Mouse (Mus musculus) CD4-positive, CD25-positive, alpha-beta regulatory T cell, adult 2 months (primary cell): Measurements from ENCODE around the gene Cds1.

ENCODE experiments used
- DNase-seq: peaks from one replicate; pipeline ENCODE4 v3.0.0-alpha.2; 2012; ENCODE audit warnings: low read depth, low spot score

Gene Cds1

DNA sequence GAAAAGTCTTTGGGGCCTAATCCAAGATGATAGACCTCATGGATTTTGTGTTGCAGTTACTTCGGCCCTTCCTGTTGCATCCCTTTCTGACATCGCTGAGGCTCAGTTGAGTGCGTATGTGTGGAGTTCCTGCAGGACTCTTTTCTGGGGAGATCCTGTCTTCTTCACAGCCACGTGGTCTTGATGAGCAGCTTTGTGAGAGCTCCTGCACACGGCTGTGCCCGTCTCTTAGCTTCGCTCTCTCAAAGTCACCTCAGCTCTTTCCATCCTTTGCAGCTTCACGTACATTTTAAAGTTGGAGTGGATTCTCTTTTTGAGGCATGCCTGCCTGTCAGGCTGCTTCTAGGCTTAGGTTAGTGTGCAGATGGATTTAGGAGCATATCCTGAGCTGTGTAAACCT, 11.6 kb downstream of the Cds1 start:
- DNase-seq = no peak

GRCm38 (mm10) chr5:101779376-101779863, 14.5 kb downstream of the Cds1 start:
- DNase-seq = no peak

- no peak for DNase-seq
These were observed 16.0 kb downstream of the Cds1 start for GRCm38 (mm10) chr5:101780918-101781317.

DNA sequence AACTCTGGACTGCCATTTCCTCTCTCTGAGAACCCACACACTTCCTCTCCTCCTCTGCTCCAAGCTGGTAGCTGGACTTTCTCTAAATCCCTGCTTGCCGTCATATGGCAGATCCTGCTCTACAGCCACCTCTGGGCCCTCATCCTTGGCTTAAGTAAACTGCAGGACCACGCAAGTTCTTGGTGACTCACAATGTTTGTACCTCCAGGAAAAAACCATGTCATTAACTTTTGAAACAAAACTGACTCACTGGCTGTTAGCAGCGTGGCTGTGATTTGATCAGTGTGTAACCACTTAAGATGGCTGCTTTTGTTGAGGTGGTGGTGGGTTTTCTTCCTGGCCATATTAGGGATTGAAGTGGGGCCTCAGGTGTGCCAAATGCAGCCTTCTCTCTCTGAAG, 19.4 kb downstream of the Cds1 start:
- DNase-seq = no peak

- no peak for DNase-seq
These were observed 19.9 kb downstream of the Cds1 start for GRCm38 (mm10) chr5:101784787-101785186.

DNA sequence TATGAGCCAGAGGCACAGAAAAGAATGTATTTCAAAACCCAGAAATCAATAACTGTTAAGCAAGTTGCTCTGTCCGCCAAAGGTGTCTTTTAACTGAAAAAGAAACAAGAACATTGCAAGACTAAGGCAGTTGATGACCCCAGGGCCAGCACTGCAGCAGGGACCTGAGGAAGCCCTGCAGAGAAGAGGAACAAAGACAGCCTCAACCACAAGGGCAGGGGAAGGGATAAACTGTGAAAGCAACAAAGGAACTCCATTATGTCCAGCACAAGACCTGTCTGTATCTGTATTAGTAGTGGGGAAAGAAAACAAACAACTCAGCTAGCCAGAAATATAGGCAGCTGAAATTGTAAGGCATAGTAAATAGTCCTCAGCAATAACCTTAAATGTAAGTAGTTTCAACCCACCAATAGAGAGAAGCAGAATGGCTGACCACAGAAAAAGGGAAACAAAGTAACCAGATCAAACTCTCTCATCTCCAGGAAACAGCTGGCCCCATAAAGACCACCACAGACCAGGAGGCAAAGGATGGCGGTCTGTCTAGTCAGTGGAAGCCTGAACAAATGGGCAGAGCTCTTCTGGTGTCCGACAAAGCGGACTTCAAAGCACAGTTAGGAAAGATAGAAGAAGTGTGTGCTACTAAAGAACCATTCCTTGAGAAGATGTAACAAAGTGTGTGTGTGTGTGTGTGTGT, 21.1 kb downstream of the Cds1 start:
- no peak for DNase-seq

DNA sequence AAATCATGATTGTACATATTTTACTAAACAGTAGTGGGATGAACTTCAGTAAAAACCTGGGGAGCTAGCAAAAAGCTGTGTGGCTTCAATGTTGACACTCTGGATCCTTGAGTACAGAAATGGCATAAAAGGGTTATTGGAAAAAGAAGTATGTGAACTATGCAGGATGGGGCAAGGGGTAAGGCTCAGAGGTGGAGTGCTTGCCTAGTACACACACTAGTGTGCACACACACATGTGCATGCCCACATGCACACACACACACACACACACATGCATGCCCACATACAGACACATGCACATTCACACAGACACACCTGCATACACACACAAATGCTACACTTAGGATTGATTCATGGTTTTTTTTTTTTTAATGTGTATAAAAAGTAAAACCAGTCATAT, 24.8 kb downstream of the Cds1 start:
- DNase-seq = no peak

GRCm38 (mm10) chr5:101790560-101790959, 25.6 kb downstream of the Cds1 start:
- no peak for DNase-seq

GRCm38 (mm10) chr5:101792665-101793064, 27.7 kb downstream of the Cds1 start:
- no peak for DNase-seq

DNA sequence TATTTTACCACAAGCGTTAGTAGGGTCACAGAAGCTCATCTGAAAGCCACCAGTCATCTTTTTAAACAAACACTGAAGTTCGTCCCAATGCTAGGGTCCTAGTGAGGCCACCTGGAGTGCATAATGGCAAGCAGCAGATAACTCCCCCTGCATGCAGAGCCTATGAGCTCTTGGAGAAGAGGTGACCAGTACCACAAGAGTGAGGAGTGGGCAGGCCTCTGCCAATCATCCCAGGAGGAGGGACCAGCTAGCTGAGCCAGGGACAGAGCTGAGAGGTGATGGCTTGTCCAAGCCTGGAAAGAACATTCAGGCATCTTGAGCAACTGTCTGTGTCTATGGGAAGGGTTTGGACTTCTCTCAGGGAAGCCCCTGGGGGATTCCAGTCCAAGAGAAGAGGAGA, 37.0 kb downstream of the Cds1 start:
- DNase-seq = no peak

- DNase-seq = no peak
These were observed 37.6 kb downstream of the Cds1 start for GRCm38 (mm10) chr5:101802358-101803022.

DNA sequence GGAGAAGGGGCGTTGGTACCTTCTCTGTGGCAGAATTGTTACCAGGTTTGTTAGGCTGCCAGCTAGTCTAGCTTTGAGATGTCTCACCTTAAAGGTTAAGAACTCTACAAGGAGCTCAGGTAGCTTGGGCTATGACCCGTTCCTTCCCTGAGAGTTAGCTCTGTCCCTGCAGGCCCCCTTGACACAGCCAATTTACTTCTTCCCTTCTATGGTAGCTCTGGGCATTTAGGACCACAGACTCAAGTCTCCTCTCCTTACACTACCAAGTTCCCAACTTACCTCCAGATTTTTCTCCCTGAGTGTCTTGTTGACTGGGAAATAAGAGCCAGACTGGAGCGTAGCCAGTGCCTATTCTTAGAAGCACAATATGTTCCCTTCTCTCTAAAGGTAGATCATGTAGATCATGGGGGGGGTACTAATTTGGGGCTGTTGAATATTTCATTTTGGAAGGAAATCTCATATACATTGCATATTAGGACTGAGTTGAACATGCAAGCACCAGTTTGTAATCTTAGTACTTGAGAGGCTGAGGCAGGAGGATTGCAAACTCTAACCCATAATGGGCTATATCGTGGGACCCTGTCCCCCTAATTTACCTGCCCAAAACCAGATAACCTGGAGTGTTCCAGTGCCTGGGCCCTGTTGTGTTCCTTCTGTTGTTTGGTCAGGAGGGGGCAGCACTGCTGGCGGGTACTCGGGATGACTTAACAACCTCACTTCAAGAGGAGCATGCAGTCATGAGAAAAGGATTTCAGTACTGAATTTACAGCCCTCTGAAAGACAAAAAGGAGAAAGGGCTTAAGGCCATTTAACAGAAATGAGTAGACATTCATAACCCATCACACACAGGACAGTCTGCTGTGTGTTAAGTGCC, 46.6 kb downstream of the Cds1 start:
- no peak for DNase-seq

DNA sequence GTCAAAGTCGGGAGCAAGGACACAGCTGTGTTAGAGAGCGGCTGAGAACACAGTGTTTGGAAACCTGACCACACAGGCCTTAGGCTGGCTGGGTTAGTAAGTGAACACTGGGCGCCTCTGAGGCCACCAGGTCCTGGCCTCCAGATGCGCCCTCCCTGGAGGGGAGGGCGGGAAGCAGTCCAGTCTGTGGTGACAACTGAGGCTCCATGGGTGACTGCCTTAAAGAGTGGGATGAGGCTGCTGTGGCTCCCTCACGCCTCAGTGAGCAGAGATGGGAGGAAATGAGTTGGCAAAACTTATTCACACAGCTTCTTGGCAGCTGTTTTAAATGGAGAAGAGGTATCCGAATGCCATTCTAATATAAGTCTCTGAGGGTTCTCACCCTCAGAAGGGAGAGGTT, 51.9 kb downstream of the Cds1 start:
- no peak for DNase-seq

- DNase-seq = no peak
These were observed 54.3 kb downstream of the Cds1 start for GRCm38 (mm10) chr5:101819216-101819615.

DNA sequence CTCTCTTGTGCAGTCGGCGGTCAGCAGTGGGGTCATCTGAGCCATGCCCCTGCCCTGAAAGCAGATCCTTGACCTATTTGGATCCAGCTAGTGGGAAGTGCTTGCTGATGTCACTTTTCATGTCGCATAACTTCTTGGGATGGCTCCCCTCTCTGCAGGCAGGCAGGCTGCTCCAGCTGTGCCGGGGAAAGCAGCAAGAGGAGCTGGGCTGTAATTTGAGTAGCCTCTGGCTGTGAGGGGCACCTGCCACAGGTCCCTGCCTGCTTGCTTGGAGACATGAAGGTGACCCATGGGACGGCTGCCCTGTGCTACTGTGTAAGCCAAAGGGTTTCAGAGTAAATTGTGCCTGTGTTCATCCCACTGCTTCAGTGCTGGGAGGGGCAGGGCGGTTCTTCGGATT, 54.9 kb downstream of the Cds1 start:
- DNase-seq = no peak

DNA sequence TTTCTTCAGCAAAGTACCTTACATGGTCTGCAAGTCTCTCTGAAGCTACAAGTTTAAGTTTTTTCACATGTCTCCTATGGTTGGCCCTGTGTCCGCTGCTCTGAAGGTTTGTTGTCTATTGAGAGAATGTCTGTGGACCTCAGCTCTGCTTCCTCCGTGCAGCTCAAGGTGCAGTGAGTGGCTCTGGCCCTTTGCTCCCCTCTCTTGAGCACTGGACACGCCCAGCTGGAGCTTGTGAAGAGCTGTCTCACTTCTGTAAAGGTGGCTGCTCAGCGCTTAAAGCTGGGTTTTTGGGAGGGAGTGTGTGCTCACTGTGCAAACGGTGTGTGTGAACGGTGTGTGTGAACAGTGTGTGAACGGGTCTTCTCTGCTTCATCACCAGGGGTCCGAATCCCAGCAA, 56.1 kb downstream of the Cds1 start:
- no peak for DNase-seq

DNA sequence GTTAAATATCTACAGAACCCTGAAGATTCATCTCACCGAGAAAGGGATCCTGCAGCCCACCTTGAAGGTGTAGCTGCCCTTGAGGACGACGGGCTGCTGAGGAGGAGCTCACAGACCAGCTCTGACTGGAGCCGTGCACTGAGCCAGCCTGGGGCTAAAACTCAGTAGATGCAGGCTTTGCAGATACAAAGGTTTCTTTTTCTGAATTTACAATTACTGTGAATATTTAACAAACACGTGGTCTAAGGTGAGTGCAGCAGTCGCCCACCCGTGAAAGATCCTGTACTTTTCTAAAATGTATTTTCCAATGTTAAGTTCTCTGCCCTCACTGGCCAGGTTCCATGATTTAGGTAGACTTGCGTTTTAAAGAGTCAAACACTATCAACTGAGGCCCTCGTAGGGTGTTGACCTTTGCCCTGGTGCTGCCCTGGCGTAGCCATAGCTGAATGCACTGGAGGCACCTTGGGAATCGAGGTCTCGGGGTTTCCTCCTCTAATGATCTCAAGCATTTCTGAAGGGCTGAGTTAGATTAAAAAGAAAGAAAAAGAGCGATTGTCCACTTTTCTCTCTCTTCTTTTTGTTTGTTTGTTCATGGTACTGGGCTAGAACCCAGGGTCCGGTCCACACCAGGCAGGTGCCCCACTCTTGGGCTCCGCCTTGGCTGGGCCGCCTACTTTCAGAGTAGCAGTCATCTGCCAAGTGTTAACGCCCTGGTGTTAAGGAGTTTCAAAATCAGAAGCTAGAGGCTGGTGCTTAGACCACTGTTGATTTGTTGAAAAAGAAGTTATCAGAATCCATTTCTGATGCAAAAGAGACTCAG, 56.8 kb downstream of the Cds1 start:
- DNase-seq = no peak

DNA sequence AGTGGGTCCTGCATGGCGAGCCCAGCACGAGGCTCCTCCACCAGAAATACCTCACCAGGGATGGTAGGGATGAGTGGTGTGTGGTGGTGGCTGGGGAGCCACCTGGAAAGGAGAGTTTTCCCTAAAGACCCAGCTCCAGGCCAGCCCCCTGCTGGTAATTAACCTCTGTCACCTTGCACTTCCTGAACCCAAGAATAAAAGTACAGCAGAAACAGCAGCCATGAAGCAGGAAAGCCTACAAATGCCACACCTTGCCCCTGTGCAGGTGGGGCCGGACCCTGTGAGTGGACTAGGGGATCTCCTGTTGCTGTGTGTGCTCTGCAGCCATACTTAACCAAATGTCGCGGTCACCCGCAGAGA, 57.4 kb downstream of the Cds1 start:
- no peak for DNase-seq

DNA sequence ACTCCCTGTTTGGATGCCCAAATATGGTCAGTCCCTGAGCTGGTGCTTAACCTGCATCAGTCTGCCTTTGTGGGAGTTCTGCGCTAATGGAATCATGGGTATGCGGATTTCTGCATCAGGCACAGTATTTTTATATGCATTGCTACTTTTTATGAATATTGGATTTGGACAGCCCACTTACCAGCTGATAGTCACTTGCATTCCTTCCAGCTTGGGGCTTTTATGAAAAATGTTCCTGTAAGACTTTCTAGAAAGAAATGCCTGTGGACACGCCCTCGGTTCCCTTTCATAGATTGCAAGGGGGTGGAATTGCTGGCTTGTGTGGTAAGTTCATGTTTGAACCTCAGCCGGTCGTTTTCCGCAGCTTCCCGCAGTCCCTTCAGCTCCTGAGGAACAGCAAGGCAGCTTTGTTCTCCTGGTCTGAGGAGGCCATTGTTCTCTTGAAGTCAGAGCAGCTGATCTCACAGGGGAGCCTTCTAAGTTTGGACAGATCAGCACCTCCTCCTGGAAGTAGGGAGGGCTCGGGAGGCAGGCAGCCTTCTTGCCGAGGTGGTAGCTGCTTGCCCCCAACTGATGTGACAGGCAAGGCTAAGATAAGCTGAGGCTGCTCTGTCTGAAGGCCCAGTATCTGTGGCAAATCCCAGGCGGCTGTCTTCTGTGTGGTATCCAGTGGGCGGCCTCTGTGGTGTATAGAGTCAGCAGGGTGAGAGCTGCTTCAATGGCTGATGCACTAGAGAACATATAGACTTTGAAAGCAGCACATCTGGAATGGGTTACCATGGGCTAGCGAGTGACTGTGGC, 60.4 kb downstream of the Cds1 start:
- no peak for DNase-seq

GRCm38 (mm10) chr5:101826531-101826970, 61.6 kb downstream of the Cds1 start:
- DNase-seq = no peak

GRCm38 (mm10) chr5:101827477-101827876, 62.5 kb downstream of the Cds1 start:
- no peak for DNase-seq
